Mouse (Mus musculus) limb, embryonic 15.5 days (tissue): ENCODE measurements around the gene Recql5. TPM values are rescaled to one million over a fixed set of nuclear protein-coding genes. Genes with fewer than 3 reads are reported as not detected.
A peak's percentile ranks its signal among the peaks of the same experiment; 100 is the strongest.

Experiments
- ATAC-seq: fragments of 200-750 bp; cut with Nextera tagmentation; 2 replicates; pipeline ENCODE4 v1.8.0; 2017; ENCODE audit warnings: low read depth, moderate TSS enrichment; ENCODE audit not compliant: insufficient number of reproducible peaks, low FRiP score, low TSS enrichment
- H3K27ac ChIP-seq: fragments of 300-500 bp; sonication (generic); 2 replicates; pipeline ENCODE4 v1.5.1; 2015; ENCODE audit warnings: moderate library complexity, mild to moderate bottlenecking, inconsistent platforms
- H3K27me3 ChIP-seq: fragments of 300-500 bp; sonication (generic); 2 replicates; pipeline ENCODE4 v1.6.1; 2015; ENCODE audit warnings: inconsistent platforms
- H3K36me3 ChIP-seq: fragments of 300-500 bp; sonication (generic); 2 replicates; pipeline ENCODE4 v1.6.1; 2015; ENCODE audit warnings: inconsistent platforms
- H3K4me1 ChIP-seq: fragments of 300-500 bp; sonication (generic); 2 replicates; pipeline ENCODE4 v1.6.1; 2015; ENCODE audit warnings: inconsistent platforms
- H3K4me2 ChIP-seq: fragments of 300-500 bp; sonication (generic); 2 replicates; pipeline ENCODE4 v1.6.1; 2015; ENCODE audit warnings: mild to moderate bottlenecking, inconsistent platforms
- H3K4me3 ChIP-seq: fragments of 300-500 bp; sonication (generic); 2 replicates; pipeline ENCODE4 v1.5.1; 2015; ENCODE audit warnings: mild to moderate bottlenecking, inconsistent platforms
- H3K9ac ChIP-seq: fragments of 300-500 bp; sonication (generic); 2 replicates; pipeline ENCODE4 v1.6.1; 2015; ENCODE audit warnings: inconsistent platforms
- H3K9me3 ChIP-seq: fragments of 300-500 bp; sonication (generic); 2 replicates; pipeline ENCODE4 v1.6.1; 2016; ENCODE audit warnings: inconsistent platforms
- WGBS: fragments of 180-500 bp; shearing (Covaris S2); methylation state at CpG from one replicate; pipeline ENCODE4 v1.1.7; 2015; 5-methylcytosine and 5-hydroxymethylcytosine counted together
- polyA plus RNA-seq: library from polyadenylated mRNA; unstranded; fragments of >200 nt; fragmentation: Nextera tagmentation; extraction: Ambion mirVana; gene quantifications from 2 replicates; pipeline ENCODE4 v1.2.1, GENCODE M21; 2015

Recql5 gene
- polyA plus RNA-seq, 1 experiment from 2014 or later: 17.6 TPM

- H3K27ac ChIP-seq: no peak overlapping the region
- 68% methylated on average over 3 of the region's 3 CpGs for WGBS
- no peak overlapping the region for H3K4me2 ChIP-seq
- no peaks in the 10 kb centered on the region for H3K9me3 ChIP-seq
- H3K27me3 ChIP-seq: no peaks in the 10 kb centered on the region
- no peak overlapping the region for H3K4me3 ChIP-seq
- H3K9ac ChIP-seq: no peak overlapping the region
- no peak for ATAC-seq
- H3K4me1 ChIP-seq: peaks cover 26% of the 10 kb centered on the region
- H3K36me3 ChIP-seq: peaks cover 36% of the 10 kb centered on the region
Measured at GRCm38 (mm10) chr11:115931235-115931634, 2.0 kb downstream of the Recql5 start.

DNA sequence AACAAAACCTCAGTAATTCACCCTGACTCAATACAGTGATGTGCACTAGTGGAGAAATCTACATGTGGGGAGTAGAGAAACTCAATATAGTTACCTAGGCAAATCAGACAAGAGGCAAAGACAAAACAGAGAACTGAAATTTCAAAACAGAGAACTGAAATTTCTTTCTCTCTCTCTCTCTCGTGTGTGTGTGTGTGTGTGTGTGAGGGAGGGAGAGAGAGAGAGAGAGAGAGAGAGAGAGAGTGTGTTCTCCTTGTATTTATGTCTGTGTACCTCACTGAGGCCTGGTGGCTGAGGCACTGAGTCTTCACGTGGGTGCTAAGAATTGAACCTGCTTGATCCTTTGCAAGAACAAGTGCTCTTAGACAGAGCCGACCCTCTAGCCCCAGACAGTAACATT, 3.5 kb downstream of the Recql5 start:
- Histone ChIP-seq H3K4me3 (no peak overlapping the region), H3K4me1 (peaks cover 24% of the 10 kb centered on the region), H3K9ac (no peak overlapping the region), H3K36me3 (peaks cover 23% of the 10 kb centered on the region), H3K9me3 (no peaks in the 10 kb centered on the region), H3K4me2 (no peak overlapping the region), H3K27ac (no peak overlapping the region), H3K27me3 (no peaks in the 10 kb centered on the region)
- no peak for ATAC-seq
- WGBS: 54% methylated on average over 3 of the region's 3 CpGs

- peaks cover 16% of the 10 kb centered on the region for H3K4me1 ChIP-seq
- H3K4me3 ChIP-seq: no peak overlapping the region
- no peaks in the 10 kb centered on the region for H3K9me3 ChIP-seq
- 91% methylated on average over 8 of the region's 8 CpGs for WGBS
- ATAC-seq: no peak
- no peak overlapping the region for H3K4me2 ChIP-seq
- H3K27me3 ChIP-seq: no peaks in the 10 kb centered on the region
- H3K27ac ChIP-seq: no peak overlapping the region
- peaks cover 23% of the 10 kb centered on the region for H3K36me3 ChIP-seq
- no peak overlapping the region for H3K9ac ChIP-seq
Measured at GRCm38 (mm10) chr11:115929031-115929430, 4.2 kb downstream of the Recql5 start.

DNA sequence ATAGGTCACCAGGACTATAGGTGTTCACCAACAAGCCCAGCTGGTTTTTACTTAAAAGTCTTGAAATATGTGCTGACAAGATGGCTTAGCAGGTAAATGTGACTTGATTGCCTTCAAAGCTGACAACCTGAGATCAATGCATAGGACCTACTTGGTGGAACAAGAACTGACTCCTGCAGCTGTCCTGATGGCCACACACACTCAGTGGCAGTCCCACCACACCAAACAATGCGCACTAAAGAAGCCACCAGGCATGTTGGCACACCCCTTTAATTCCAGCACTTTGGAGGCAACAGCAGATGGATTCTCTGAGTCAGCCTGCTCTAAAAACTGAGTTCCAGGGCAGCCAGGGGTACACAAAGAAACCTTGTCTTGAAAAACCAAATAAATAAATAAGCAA, 11.3 kb downstream of the Recql5 start:
- Histone ChIP-seq H3K9me3 (no peaks in the 10 kb centered on the region), H3K4me3 (no peak overlapping the region), H3K27ac (no peak overlapping the region), H3K4me1 (no peaks in the 10 kb centered on the region), H3K9ac (no peak overlapping the region), H3K27me3 (no peaks in the 10 kb centered on the region), H3K4me2 (no peak overlapping the region), H3K36me3 (peaks cover 25% of the 10 kb centered on the region)
- 91% methylated on average over 1 of the region's 1 CpGs for WGBS
- no peak for ATAC-seq

DNA sequence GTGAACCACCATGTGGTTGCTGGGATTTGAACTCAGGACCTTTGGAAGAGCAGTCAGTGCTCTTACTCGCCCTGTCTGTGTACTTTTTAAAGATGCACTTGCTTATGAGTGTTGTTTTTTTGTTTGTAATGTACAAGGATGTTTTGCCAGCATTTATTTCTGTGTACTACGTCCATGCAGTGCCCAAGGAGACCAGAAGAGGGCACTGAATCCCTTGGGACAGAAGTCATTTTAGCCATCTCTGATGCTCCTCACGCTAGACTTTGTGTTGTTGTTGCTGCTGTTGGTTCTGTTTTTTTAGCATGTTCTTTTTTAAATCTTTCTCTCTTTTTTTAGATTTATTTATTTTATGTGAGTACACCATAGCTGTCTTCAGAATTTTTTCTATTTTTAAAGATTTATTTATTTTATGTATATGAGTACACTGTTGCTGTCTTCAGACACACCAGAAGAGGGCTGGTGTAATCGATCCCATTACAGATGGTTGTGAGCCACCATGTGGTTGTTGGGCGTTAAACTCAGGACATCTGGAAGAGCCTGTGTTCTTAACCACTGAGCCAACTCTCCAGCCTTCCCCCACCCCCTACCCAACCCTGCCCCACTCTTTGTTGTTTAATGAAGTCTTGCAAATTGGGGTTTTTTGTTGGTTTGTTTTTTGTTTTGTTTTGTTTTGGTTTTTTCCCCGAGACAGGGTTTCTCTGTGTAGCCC, 13.0 kb downstream of the Recql5 start:
- H3K4me1 ChIP-seq: no peaks in the 10 kb centered on the region
- no peaks in the 10 kb centered on the region for H3K27me3 ChIP-seq
- H3K36me3 ChIP-seq: peaks cover 40% of the 10 kb centered on the region
- no peaks in the 10 kb centered on the region for H3K9me3 ChIP-seq
- no peak overlapping the region for H3K27ac ChIP-seq
- 46% methylated on average over 6 of the region's 6 CpGs for WGBS
- no peak for ATAC-seq
- no peak overlapping the region for H3K4me2 ChIP-seq
- H3K9ac ChIP-seq: no peak overlapping the region
- no peak overlapping the region for H3K4me3 ChIP-seq

DNA sequence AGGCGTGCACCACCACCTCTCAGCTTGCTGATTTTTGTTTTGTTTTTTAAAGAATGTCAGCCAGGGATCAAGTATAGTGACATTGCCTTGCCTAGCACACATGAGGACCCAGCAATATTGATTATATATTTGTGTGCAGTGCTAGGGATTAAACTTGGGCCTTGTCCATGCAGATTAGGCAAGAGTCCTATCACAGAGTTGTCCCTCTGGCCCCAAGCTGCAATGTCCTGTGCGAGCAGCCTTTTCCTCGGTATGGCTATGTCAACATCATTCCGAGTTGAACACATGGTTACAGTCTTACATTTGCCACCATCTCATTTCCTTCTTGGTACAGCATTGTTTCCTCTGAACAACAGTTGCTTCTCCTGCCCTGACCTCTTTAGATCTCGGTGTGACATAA, 14.2 kb downstream of the Recql5 start:
- Histone ChIP-seq H3K27me3 (no peaks in the 10 kb centered on the region), H3K9ac (no peak overlapping the region), H3K9me3 (no peaks in the 10 kb centered on the region), H3K4me3 (no peak overlapping the region), H3K36me3 (peaks cover 48% of the 10 kb centered on the region), H3K4me1 (no peaks in the 10 kb centered on the region), H3K27ac (no peak overlapping the region), H3K4me2 (no peak overlapping the region)
- 88% methylated on average over 5 of the region's 5 CpGs for WGBS
- ATAC-seq: no peak

DNA sequence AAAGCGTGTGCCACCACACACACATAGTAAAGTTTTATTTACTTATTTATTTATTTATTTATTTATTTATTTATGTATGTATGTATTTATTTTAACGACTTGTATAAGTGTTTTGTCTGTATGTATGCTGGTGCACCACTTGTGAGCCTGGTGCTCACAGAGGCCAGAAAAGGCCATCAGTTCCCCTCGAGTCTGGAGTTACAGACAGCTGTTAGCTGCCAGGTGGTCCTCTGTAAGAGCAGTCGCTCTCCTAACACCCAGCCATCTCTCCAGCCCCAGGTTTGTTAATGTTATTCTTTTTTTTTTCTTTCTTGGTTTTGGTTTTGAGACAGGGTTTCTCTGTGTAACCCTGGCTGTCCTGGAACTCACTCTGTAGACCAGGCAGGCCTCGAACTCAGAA, 14.6 kb downstream of the Recql5 start:
- Histone ChIP-seq H3K27ac (no peak overlapping the region), H3K36me3 (peaks cover 48% of the 10 kb centered on the region), H3K27me3 (no peaks in the 10 kb centered on the region), H3K9me3 (no peaks in the 10 kb centered on the region), H3K4me2 (no peak overlapping the region), H3K4me3 (no peak overlapping the region), H3K9ac (no peak overlapping the region), H3K4me1 (no peaks in the 10 kb centered on the region)
- ATAC-seq: no peak
- 75% methylated on average over 5 of the region's 5 CpGs for WGBS

GRCm38 (mm10) chr11:115916579-115916978, 16.7 kb downstream of the Recql5 start:
- Histone ChIP-seq H3K27me3 (no peaks in the 10 kb centered on the region), H3K27ac (no peak overlapping the region), H3K36me3 (peaks cover 34% of the 10 kb centered on the region), H3K9me3 (no peaks in the 10 kb centered on the region), H3K9ac (no peak overlapping the region), H3K4me2 (no peak overlapping the region), H3K4me3 (no peak overlapping the region), H3K4me1 (no peaks in the 10 kb centered on the region)
- no peak for ATAC-seq
- WGBS: 95% methylated on average over 4 of the region's 4 CpGs

- Histone ChIP-seq H3K4me2 (no peak within 1 kb of the TSS), H3K9me3 (no peaks in the 10 kb centered on the region), H3K4me3 (no peak within 1 kb of the TSS), H3K36me3 (peaks cover 35% of the 10 kb centered on the region), H3K4me1 (no peaks in the 10 kb centered on the region), H3K27ac (0 out of 2 replicates have a peak within 1 kb of the TSS, but pooled peaks have one; percentile 11), H3K27me3 (no peaks in the 10 kb centered on the region), H3K9ac (no peak within 1 kb of the TSS)
- 68% methylated on average over 11 of the region's 11 CpGs for WGBS
- no peak for ATAC-seq
Measured at GRCm38 (mm10) chr11:115911632-115912376, 21.5 kb downstream of the Recql5 start, which contains the start of gene Smim6. Gene Smim6 (plus strand): TSS chr11:115912017.

GRCm38 (mm10) chr11:115911134-115911561, 22.1 kb downstream of the Recql5 start:
- no peak overlapping the region for H3K4me3 ChIP-seq
- H3K27ac ChIP-seq: no peak overlapping the region
- ATAC-seq: no peak

GRCm38 (mm10) chr11:115906521-115906920, 26.8 kb downstream of the Recql5 start:
- H3K9me3 ChIP-seq: no peaks in the 10 kb centered on the region
- peaks cover 28% of the 10 kb centered on the region for H3K4me1 ChIP-seq
- no peak overlapping the region for H3K9ac ChIP-seq
- H3K36me3 ChIP-seq: peaks cover 21% of the 10 kb centered on the region; the same call in 1 of the 2 replicates
- 85% methylated on average over 5 of the region's 5 CpGs for WGBS
- no peak overlapping the region for H3K4me3 ChIP-seq
- no peak for ATAC-seq
- 0 out of 2 replicates have a peak overlapping the region, but pooled peaks have one; percentile 80 for H3K27ac ChIP-seq
- no peaks in the 10 kb centered on the region for H3K27me3 ChIP-seq
- no peak overlapping the region for H3K4me2 ChIP-seq

More at GRCm38 (mm10) chr11:115911134-115911561, 22.1 kb downstream of the Recql5 start:
- Histone ChIP-seq H3K9me3 (no peaks in the 10 kb centered on the region), H3K4me1 (no peaks in the 10 kb centered on the region), H3K36me3 (peaks cover 29% of the 10 kb centered on the region), H3K27me3 (no peaks in the 10 kb centered on the region), H3K9ac (no peak overlapping the region), H3K4me2 (no peak overlapping the region)
- 86% methylated on average over 5 of the region's 5 CpGs for WGBS

DNA sequence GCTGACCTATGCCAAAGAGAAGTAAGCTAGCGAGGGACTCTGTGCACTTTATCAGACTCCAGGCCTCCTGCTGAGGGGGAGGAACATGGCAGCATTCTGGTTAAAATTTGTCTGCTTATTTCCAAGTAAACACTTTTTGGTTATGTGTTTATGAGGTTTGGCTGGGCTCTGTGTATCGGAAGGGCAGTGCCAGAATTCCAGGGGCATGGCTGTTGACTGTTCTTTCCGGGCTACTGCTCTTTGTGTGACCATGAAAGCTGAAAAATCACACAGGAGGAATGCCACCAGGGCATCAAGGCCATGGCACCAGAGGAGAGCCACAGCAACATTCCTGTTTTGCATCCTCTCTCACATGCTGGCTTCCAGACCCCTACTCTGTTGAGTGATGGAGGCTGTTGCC, 27.2 kb downstream of the Recql5 start:
- Histone ChIP-seq H3K4me1 (peaks cover 32% of the 10 kb centered on the region), H3K9ac (no peak overlapping the region), H3K27ac (peak overlapping the region; percentile 80), H3K36me3 (peaks cover 21% of the 10 kb centered on the region; the same call in 1 of the 2 replicates), H3K9me3 (no peaks in the 10 kb centered on the region), H3K4me2 (no peak overlapping the region), H3K27me3 (no peaks in the 10 kb centered on the region), H3K4me3 (no peak overlapping the region)
- WGBS: 82% methylated on average over 3 of the region's 3 CpGs
- no peak for ATAC-seq
